Mouse (Mus musculus): ENCODE data around the gene Nprl2.
"Not testable (repeated sequence)": the region's sequence is repeated elsewhere in the genome, so short reads cannot be mapped to it uniquely, and the experiment has no call there.

Gene Nprl2

DNA sequence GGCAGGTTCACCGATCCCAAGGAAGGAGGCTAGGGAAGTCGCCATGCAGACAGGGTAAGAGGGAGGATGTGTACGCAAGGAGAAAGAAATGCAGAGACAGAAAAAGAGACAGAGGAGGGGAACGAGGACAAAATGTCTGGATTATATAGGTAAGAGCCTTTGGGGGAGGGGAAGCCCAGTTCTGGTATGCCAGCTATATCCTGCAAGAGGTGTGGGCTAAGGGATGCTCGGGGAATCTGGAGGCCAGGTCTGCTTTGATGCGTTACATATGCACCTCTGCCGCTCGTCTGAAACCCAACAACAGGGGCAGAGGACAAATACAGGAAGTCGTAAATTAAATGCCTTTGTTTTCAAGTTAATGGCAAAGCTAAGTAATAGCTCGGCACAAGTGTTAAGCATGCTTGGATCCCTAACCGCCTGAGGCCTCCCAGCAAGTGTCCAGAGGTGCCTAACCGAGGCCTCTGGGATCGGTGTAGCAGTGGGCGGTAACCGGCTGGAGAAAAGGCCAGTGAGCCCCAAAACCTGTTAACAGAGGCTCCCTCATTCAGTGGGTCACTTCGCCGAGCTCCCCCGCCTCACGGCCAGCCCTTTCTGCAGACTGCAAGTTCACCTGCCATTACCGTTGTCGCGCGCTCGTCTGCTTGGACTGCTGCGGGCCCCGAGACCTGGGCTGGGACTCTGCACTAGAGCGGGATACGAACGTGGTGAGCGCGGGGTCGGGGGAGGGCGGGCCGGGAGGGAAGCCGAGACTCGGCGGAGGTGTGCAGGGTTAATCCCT lies 11.7 kb downstream of the Nprl2 start:
- DNase-seq (ENCODE audit: low spot score) = no peak

DNA sequence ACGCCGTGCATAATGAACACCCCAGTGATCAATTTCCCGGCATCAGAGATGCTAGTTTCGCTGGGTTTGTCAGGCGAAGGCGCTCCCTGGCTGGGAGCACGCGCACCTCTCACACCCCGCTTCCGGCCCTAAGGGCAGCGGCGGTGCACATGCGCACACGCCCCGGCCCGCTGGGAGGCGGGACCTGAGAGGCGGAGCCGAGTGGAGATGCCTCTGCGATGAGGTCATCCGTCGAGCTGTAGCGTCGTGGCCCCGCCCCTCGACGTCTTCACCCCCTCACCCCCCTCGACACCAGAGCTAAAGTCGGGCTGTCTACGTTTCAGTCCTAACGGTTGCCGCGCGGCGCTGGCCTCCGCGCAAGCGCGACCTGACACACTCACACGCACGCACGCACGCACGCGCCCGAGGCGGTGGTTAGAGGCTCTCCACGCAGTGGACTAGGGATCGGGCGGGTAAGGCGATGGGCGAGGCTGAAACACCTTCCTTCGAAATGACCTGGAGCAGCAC lies 12.3 kb downstream of the Nprl2 start:
- peak; percentile 93 for DNase-seq (ENCODE audit: low spot score)

DNA sequence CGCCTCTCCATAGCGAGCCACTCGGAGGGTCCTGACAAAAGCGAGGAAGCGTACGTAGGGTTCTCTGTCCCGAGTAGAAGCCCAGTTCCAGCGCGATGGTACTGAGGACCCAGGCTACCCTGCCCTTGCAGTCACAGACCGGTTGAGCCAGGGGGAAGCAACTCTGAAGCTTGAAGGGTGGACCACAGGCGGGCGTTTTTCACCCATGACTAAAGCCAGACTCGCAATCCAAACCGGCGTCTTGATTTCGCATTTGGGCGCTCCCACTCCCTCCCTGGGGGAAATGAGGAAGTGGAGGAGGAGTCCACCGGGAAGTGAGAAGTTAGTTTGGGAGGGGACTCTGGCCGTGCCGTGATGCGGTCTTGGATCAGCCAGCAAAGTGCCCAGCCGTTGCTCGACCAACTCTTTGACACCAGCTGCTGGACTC lies 13.0 kb downstream of the Nprl2 start:
- DNase-seq (ENCODE audit: low spot score) = peak; percentile 59

DNA sequence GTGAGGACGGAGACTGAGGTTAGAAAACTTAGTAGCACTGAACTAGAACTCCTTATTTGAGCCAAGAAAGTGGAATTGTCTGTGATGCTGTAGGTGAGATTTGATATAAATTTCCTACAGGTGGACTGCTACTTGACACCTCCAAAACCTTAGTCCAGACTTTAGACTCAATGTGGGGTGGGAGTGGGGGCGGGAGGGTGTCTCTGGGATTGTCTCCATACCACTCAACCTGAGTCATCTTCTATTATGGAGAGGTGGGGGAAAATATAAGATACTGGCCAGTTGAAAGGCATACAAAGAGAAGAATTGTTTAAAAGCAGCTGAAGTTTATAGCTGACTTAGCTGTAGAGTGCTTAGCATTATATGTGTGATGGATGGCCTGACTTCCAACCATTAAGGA lies 13.7 kb downstream of the Nprl2 start:
- DNase-seq (ENCODE audit: low spot score) = no peak

- no peak for DNase-seq (ENCODE audit: low spot score)
Measured at GRCm38 (mm10) chr9:107556346-107556745, 14.3 kb downstream of the Nprl2 start.

DNA sequence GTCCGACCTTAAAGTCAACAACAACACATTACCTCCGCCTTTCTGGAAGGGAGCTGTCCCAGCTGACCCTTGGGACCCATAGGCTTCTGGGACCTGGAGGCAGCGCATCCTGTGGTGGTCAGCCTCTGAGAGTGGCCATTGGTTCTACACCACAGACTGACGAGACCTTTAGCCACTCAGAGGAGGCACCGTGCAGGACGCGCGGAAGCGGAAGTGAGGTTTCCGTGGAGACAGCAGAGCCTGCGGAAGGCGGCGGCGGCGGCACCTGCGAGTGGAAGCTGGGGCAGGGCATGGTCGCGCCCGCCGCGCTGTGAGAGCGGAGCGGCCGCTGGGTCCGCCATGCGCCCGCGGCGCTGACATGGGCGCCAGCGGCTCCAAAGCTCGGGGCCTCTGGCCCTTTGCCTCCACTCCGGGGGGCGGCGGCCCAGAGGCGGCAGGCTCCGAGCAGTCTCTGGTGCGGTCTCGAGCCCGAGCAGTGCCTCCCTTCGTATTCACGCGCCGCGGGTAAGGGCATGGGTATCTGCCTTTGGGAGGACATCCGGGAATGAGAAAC lies 21.1 kb downstream of the Nprl2 start, which contains the start of gene Tusc2:
Tusc2 (plus strand) TSS at position 227 of the 553 bp plus-strand sequence.
- DNase-seq (ENCODE audit: low spot score) = peak; percentile 90

- not testable (repeated sequence) for DNase-seq (ENCODE audit: low spot score)
Measured at GRCm38 (mm10) chr9:107565556-107565955, 23.5 kb downstream of the Nprl2 start.

DNA sequence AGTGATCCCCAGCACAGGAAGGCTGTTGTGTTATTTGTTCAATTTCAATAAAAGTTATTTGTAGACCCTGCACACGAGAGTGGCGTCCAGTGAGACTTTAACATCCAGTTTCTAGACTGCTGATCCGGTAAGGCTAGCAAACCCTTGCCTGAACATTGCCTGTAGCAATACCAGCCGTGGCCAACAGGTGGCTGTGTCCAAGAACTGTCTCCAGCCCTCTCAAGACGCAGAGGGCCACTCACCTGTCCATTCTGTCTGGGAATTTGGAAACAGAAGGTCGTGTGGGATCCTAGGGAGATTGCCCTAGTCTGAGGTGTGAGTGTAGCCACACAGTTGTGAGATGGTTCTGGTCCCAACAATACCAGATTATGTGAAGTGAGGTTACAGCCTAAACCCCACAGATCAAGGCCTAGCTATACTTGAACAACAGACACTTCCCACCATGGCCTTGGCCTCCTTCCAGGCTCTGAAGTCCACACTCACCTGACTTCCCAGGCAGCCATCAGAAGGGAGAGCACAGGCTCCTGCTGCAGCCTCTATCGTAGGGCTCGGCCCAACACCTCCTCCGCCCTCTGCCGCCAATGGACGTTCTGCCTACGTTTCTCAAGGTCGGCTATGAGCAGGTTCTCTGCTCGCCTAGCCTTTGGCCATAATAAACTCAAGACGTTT lies 24.1 kb downstream of the Nprl2 start:
- DNase-seq (ENCODE audit: low spot score) = peak; percentile 80

DNA sequence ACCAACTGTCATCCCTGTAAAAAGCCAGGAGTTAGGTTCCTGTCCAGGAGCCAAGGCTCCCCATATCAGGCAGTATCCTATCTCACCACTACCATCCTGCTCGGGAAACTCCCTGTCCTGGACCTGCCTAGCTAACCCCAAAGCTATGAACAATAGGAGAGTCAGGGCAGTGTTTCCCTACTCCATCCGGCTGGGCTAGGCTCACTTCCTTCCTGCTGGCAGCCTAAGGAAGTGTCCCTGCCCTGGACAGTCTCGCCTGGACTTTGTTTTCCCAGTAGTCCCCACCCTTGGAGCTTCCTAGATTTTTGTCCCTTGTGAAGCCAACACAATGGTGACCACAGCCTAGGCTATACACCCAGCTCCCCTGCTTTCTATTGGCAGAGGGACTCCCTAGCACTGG lies 24.8 kb downstream of the Nprl2 start:
- no peak for DNase-seq (ENCODE audit: low spot score)

DNA sequence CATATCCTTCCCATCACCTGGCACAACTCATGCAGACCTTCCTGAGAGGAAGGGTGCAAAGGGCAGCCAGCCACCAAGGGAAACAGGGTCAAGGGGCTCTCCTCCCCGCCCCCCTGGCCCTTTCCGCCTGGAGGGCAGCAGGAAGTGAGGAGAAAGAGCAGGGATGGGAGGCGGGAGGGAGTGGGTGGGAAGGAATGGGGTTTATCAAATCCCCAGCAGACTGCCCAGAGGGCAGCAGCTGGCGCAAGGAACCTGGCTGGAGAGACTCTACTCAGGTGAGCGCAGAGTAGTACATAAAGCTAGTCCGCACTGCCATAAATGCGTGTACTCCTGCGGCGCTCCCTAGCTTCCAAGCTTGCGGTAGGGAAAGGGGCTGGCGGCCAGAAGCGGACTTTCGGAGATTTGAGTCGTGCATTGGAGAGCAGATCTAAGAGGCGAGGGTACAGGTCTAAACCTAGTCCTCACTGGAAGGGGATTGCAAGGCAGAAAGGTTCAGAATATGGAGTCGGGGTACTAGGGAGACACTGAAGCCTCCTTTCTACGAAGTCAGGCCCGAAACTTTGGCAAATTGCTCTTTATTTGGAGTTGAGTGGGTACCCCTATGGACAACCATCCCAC lies 25.8 kb downstream of the Nprl2 start, which contains the start of gene Hyal2:
Hyal2 (plus strand) TSS at position 244 of the 618 bp plus-strand sequence.
- no peak for DNase-seq (ENCODE audit: low spot score)

DNA sequence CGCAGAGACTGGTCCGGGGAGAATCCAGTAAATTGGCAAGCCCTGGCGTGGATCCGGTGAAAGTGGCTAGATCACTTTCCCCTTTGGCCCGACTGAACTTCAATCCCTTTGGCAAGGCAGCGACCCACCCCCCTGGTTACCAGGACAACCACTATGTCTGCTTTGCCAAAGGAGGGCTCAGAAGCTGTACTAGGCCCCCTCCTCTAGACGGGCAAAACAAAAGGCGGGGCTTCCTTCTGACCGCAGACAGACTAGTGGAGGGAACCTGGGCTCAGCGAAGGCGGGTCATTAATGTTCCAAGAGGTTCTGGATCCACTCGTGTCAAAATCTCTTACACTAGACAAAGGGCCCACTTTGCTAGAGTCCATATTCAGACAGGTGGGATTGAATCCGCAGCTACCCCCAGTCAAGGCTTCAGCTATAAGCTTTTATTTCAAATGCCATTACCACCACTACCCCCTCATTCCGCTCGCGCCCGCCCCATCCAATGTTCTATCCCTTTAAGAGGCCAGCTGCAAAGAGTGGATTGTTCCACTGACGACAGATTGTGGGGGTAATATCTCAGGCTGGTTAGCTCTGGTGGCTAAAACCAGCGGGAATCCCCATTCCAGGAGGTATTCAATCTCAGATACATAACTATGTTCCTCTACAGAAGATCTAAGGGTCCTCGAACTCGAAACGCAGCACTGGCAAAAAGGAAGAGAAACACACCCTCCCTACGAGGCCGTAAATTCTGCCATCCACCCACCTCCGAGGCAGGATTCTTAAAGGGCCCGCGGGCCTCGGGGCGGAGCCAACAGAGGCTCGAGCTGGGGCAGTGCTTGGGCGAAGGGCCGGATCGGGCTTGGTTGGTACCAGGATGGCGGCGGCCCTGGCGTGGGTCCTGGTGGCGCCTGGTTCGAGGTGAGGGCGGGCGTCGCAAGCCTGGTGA lies 26.6 kb downstream of the Nprl2 start:
- peak; percentile 87 for DNase-seq (ENCODE audit: low spot score)

DNA sequence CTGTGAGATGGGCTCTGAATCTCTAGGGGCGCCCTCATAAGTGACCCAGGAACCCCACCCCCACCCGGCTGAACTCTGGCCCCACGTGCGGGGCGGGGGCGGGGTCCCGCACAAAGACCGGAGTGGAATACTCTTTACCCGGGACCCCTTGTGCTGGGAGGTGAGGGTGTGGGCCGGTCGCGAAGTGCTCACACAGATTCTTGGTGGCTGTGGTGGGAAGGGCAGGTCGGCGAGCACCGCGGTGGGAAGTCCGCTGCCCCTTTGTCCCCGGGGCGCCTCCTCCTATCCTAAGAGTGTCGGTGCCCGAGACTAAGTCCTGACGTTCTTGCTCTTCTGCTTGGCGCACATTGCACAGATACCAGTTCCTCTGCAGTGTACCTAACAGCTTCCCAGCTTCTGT lies 27.2 kb downstream of the Nprl2 start:
- no peak for DNase-seq (ENCODE audit: low spot score)

- DNase-seq (ENCODE audit: low spot score) = no peak
Measured at GRCm38 (mm10) chr9:107570016-107570415, 28.0 kb downstream of the Nprl2 start.

DNA sequence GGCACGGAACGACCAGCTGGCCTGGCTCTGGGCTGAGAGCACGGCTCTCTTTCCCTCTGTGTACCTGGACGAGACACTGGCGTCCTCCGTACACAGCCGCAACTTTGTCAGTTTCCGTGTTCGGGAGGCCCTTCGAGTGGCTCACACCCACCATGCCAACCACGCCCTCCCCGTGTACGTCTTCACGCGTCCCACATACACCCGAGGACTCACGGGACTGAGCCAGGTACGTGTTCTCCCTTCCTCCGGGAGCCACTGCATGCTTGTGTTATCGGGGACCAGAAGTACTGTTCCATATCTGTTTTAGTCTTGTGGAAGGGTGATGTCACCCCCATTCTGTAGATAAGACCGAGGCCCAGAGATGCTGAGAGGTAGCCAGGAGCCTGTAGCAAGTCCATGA lies 28.8 kb downstream of the Nprl2 start:
- DNase-seq (ENCODE audit: low spot score) = no peak

- DNase-seq (ENCODE audit: low spot score) = no peak
Measured at GRCm38 (mm10) chr9:107571534-107572326, 29.7 kb downstream of the Nprl2 start.

DNA sequence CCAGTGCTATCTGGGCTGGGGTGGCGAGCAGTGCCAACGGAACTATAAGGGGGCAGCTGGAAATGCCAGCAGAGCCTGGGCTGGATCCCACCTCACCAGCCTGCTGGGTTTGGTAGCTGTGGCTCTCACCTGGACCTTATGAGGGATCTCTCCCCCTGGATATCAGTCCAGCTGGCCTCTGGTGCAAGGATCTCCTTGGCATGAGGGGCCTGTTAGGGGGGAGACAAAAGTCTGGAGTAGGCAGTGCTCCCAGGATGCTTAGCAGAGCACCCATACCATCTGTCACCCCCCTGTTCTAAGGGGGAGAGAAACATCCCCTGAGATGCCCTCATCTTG lies 30.3 kb downstream of the Nprl2 start:
- no peak for DNase-seq (ENCODE audit: low spot score)

GRCm38 (mm10) chr9:107573774-107574173 lies 31.7 kb downstream of the Nprl2 start:
- not testable (repeated sequence) for DNase-seq (ENCODE audit: low spot score)

GRCm38 (mm10) chr9:107575579-107576356 lies 33.7 kb downstream of the Nprl2 start:
- no peak for DNase-seq (ENCODE audit: low spot score)

- DNase-seq (ENCODE audit: low spot score) = peak; percentile 85
Measured at GRCm38 (mm10) chr9:107576357-107577107, 34.5 kb downstream of the Nprl2 start, which contains the start of gene Hyal1. TSS of gene Hyal1 (plus strand) at chr9:107576927.

Data from ovary, postnatal 36 days (tissue).